Comparison of ENCODE assay signal across 22 mouse cellular contexts in the genomic region with DNA sequence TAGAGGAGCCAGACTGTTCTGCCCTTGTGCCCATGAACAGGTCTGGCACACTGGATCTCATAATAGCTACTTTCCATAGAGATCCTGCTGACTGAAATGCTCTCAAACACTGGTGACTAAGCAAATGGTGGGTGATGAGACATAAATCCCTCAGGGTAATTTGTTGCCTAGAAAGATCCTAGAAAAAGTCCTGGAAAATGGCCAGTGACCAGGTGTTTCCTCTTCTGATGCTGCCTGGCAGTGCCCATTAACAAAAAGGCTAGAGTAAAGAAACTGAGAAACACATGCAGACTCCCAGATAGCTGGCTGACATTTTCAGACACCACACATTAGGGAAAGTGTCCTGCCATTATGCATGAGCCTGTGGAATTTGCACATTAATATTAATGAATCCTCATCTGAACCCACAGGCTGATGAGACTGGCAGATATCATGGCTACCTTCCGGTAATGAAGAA. TPM values are rescaled to one million over a fixed set of nuclear protein-coding genes. Genes with fewer than 3 reads are reported as not detected.
DNase-seq lines count a peak whose midpoint lies in the region; ATAC-seq and TF ChIP-seq lines count a peak whose summit lies in the region.
"Had no signal": no experiment of that assay in that cellular context is flagged by ENCODE, and none has a peak within 500 bp of the region (broad histone marks: within the 10 kb centered on the region; RNA-seq: fewer than 3 reads in every experiment).

No protein-coding gene starts in this region.

- H3K4me2 ChIP-seq in hindbrain, embryonic 11.5 days (replicated peaks; ENCODE audit: low read depth, low read length), result no peak overlapping the region
- H3K4me2 ChIP-seq in forebrain, postnatal 0 days (ENCODE audit: low read depth), result no peak overlapping the region
- H3K4me2 ChIP-seq in midbrain, postnatal 0 days (ENCODE audit: low read depth, low read length, poor library complexity, severe bottlenecking), result no peak overlapping the region
- H3K4me2 ChIP-seq: limb, embryonic 13.5 days had no signal

- in situ Hi-C loops in Patski (cut with MboI; ENCODE audit: low pct_unique_long_range_greater_than_20kb), result no loop called here

- H3K4me1 ChIP-seq in hindbrain, embryonic 11.5 days (replicated peaks; ENCODE audit: control insufficient read depth, insufficient read depth, low read length), result no peaks in the 10 kb centered on the region
- H3K4me1 ChIP-seq in hindbrain, embryonic 10.5 days (replicated peaks), result peaks cover 5% of the 10 kb centered on the region; the same call in 1 of the 2 replicates
- H3K4me1 ChIP-seq in forebrain, postnatal 0 days (ENCODE audit: insufficient read depth), result 0 out of 2 replicates have a peak, but pooled peaks cover 2% of the 10 kb centered on the region
- H3K4me1 ChIP-seq in midbrain, postnatal 0 days (ENCODE audit: insufficient read depth, low read length), result no peaks in the 10 kb centered on the region
- H3K4me1 ChIP-seq: limb, embryonic 13.5 days had no signal

- no peak overlapping the region for H3K27ac ChIP-seq in hindbrain, embryonic 11.5 days (ENCODE audit: low read depth, low read length)
- no peak overlapping the region for H3K27ac ChIP-seq in hindbrain, embryonic 10.5 days
- H3K27ac ChIP-seq in forebrain, postnatal 0 days (ENCODE audit: low read depth, low read length), result no peak overlapping the region
- no peak overlapping the region for H3K27ac ChIP-seq in midbrain, postnatal 0 days (ENCODE audit: low read depth, low read length)
- H3K27ac ChIP-seq: limb, embryonic 13.5 days; stomach, postnatal 0 days had no signal

- WGBS in hindbrain, embryonic 11.5 days, result 57% methylated on average over 1 of the region's 1 CpGs
- WGBS in hindbrain, embryonic 10.5 days, result 64% methylated on average over 1 of the region's 1 CpGs
- 37% methylated on average over 1 of the region's 1 CpGs for WGBS in forebrain, postnatal 0 days
- WGBS in midbrain, postnatal 0 days, result 38% methylated on average over 1 of the region's 1 CpGs

- H3K36me3 ChIP-seq in hindbrain, embryonic 11.5 days (ENCODE audit: control insufficient read depth, insufficient read depth, low read length), result no peaks in the 10 kb centered on the region
- H3K36me3 ChIP-seq in hindbrain, embryonic 10.5 days, result no peaks in the 10 kb centered on the region
- no peaks in the 10 kb centered on the region for H3K36me3 ChIP-seq in forebrain, postnatal 0 days (ENCODE audit: insufficient read depth)
- H3K36me3 ChIP-seq in midbrain, postnatal 0 days (ENCODE audit: insufficient read depth, low read length), result no peaks in the 10 kb centered on the region
- H3K36me3 ChIP-seq: G1E; limb, embryonic 13.5 days had no signal

- CTCF ChIA-PET in Patski (lab: Charles Lee), result interaction anchor here (0.7 to 1.0 kb wide), 5 partner anchors 12 to 552 kb away, joined by 3 read pairs; no protein-coding TSS in a partner anchor

- H3K9ac ChIP-seq in hindbrain, embryonic 11.5 days (ENCODE audit: low read depth, low read length), result no peak overlapping the region
- no peak overlapping the region for H3K9ac ChIP-seq in forebrain, postnatal 0 days
- no peak overlapping the region for H3K9ac ChIP-seq in midbrain, postnatal 0 days (replicated peaks; ENCODE audit: low read length, poor library complexity, severe bottlenecking)
- H3K9ac ChIP-seq: limb, embryonic 13.5 days; liver, postnatal 0 days had no signal

- POLR2A ChIA-PET in Patski (lab: Charles Lee), result no interaction called here

- no peak for TF ChIP-seq CTCF in Patski (IDR thresholded peaks at IDR 0.05)
- no peak for TF ChIP-seq CTCF in forebrain, postnatal 0 days (IDR thresholded peaks at IDR 0.05; ENCODE audit: low read depth)
- TF ChIP-seq CTCF in midbrain, postnatal 0 days (IDR thresholded peaks at IDR 0.05), result no peak

- no peaks in the 10 kb centered on the region for H3K9me3 ChIP-seq in hindbrain, embryonic 11.5 days (ENCODE audit: control insufficient read depth, low read length)
- H3K9me3 ChIP-seq in hindbrain, embryonic 10.5 days, result no peaks in the 10 kb centered on the region
- H3K9me3 ChIP-seq in forebrain, postnatal 0 days (ENCODE audit: low read length), result no peaks in the 10 kb centered on the region
- H3K9me3 ChIP-seq in midbrain, postnatal 0 days (ENCODE audit: low read length), result no peaks in the 10 kb centered on the region
- H3K9me3 ChIP-seq: G1E; limb, embryonic 13.5 days had no signal

- H3K27me3 ChIP-seq in hindbrain, embryonic 11.5 days (ENCODE audit: control insufficient read depth, insufficient read depth, low read length), result no peaks in the 10 kb centered on the region
- H3K27me3 ChIP-seq in hindbrain, embryonic 10.5 days (ENCODE audit: insufficient read depth, poor library complexity, severe bottlenecking), result no peaks in the 10 kb centered on the region
- no peaks in the 10 kb centered on the region for H3K27me3 ChIP-seq in Patski
- no peaks in the 10 kb centered on the region for H3K27me3 ChIP-seq in forebrain, postnatal 0 days (ENCODE audit: insufficient read depth, low read length)
- no peaks in the 10 kb centered on the region for H3K27me3 ChIP-seq in midbrain, postnatal 0 days (ENCODE audit: insufficient read depth, low read length)
- H3K27me3 ChIP-seq: limb, embryonic 13.5 days had no signal

- DNase-seq in hindbrain, embryonic 11.5 days (ENCODE audit: low spot score), result no peak
- no peak for DNase-seq in hindbrain, embryonic 10.5 days (ENCODE audit: low spot score)
- peak; percentile 83 for DNase-seq in Patski (ENCODE audit: low read depth, low spot score)
- DNase-seq in forebrain, postnatal 0 days, result peak; percentile 72
- DNase-seq in midbrain, postnatal 0 days (ENCODE audit: low spot score), result peak; percentile 58
- DNase-seq in spleen, adult 18-20 months, result no peak
- DNase-seq: adrenal gland, postnatal 36 days; cerebellum, adult 18-20 months; embryo, embryonic 11 days; heart, adult 18-20 months; heart, postnatal 14 days; kidney, adult 11 months; kidney, postnatal 36 days; liver, postnatal 0 days; lung, postnatal 36 days had no signal

- no peak overlapping the region for H3K4me3 ChIP-seq in hindbrain, embryonic 11.5 days (ENCODE audit: low read depth, low read length)
- no peak overlapping the region for H3K4me3 ChIP-seq in hindbrain, embryonic 10.5 days
- H3K4me3 ChIP-seq in forebrain, postnatal 0 days (ENCODE audit: low read depth, low read length), result no peak overlapping the region
- no peak overlapping the region for H3K4me3 ChIP-seq in midbrain, postnatal 0 days (ENCODE audit: low read depth, low read length)
- H3K4me3 ChIP-seq: limb, embryonic 13.5 days had no signal

- peak; percentile 68; the same call in 1 of the 2 replicates for ATAC-seq in hindbrain, embryonic 11.5 days (ENCODE audit: low FRiP score)
- ATAC-seq in Patski, result no peak
- ATAC-seq in forebrain, postnatal 0 days, result peak; percentile 60
- ATAC-seq in midbrain, postnatal 0 days (ENCODE audit: low FRiP score), result no peak
- ATAC-seq in erythroid progenitor cell, adult 5-6 weeks (replicated peaks; ENCODE audit: low FRiP score, poor library complexity, severe bottlenecking), result no peak
- ATAC-seq: liver, postnatal 0 days had no signal

RNA-seq across cellular contexts. Expression of gene Speer4f1, which starts 24.0 kb away (rescaled TPM):
- polyA plus RNA-seq in hindbrain, embryonic 11.5 days (2014; fragmentation: Nextera tagmentation; extraction: Ambion mirVana), result not detected in 2 replicates
- polyA plus RNA-seq in hindbrain, embryonic 10.5 days (2016; fragmentation: Nextera tagmentation; extraction: Ambion mirVana), result not detected in 2 replicates
- polyA plus RNA-seq in Patski (2021), result not detected
- total RNA-seq in forebrain, postnatal 0 days (2014; rRNA removed), result not detected in 2 replicates
- not detected in 2 replicates for polyA plus RNA-seq in forebrain, postnatal 0 days (2015; fragmentation: Nextera tagmentation; extraction: Ambion mirVana)
- not detected in 2 replicates for total RNA-seq in midbrain, postnatal 0 days (2014; rRNA removed)
- not detected in 2 replicates for polyA plus RNA-seq in midbrain, postnatal 0 days (2015; fragmentation: Nextera tagmentation; extraction: Ambion mirVana)
- not detected in 2 replicates for total RNA-seq in erythroid progenitor cell, adult 5-6 weeks (2015; ENCODE audit: low replicate concordance)
- total RNA-seq in erythroid progenitor cell, adult 5-6 weeks (2017; ENCODE audit: low replicate concordance), result not detected in 2 replicates
- total RNA-seq: adrenal gland, postnatal 36 days; G1E; gastrocnemius, adult 18-20 months; heart, adult 18-20 months; heart, postnatal 14 days; left cerebral cortex, adult 18-20 months had no signal
- polyA plus RNA-seq: G1E; limb, embryonic 13.5 days; liver, postnatal 0 days; spleen, adult 2 months; stomach, postnatal 0 days had no signal

Comparison
In these comparisons a context has a peak if more than half of its experiments do, and no peak if none do; other contexts are left out.
1. ATAC-seq: peak in hindbrain, embryonic 11.5 days (single experiment) and forebrain, postnatal 0 days (single experiment); none in Patski (single experiment), midbrain, postnatal 0 days (single experiment) and erythroid progenitor cell, adult 5-6 weeks (single experiment).
2. DNase-seq: peak in Patski (single experiment), forebrain, postnatal 0 days (single experiment) and midbrain, postnatal 0 days (single experiment); none in hindbrain, embryonic 11.5 days (single experiment), hindbrain, embryonic 10.5 days (single experiment) and spleen, adult 18-20 months (0 of 2).